Mouse (Mus musculus) right cerebral cortex, postnatal 25 days (tissue): ENCODE measurements at regions not wholly inside any gene's neighbourhood (a gene's known extent, or its start where the extent isn't known, plus 50 kb on each side); places are given as distances from the start of the nearest gene placed in this dataset.

Experiments used
- DNase-seq: peaks from one replicate; pipeline ENCODE4 v3.0.0; 2022

- no peak for DNase-seq
Measured at GRCm38 (mm10) chr6:50713297-50713696, 59.1 kb upstream of the Npvf start.

GRCm38 (mm10) chr6:50718631-50719030 is 64.4 kb upstream of the Npvf start:
- DNase-seq: no peak

GRCm38 (mm10) chr6:50720346-50720745 is 66.1 kb upstream of the Npvf start:
- DNase-seq: no peak

GRCm38 (mm10) chr6:50725640-50726039 is 71.4 kb upstream of the Npvf start:
- DNase-seq: no peak

GRCm38 (mm10) chr6:50726166-50726591 is 71.9 kb upstream of the Npvf start:
- no peak for DNase-seq

- no peak for DNase-seq
Measured at GRCm38 (mm10) chr6:50730744-50731718, 76.8 kb upstream of the Npvf start.

GRCm38 (mm10) chr6:50734701-50735100 is 80.5 kb upstream of the Npvf start:
- no peak for DNase-seq

- no peak for DNase-seq
Measured at GRCm38 (mm10) chr6:50735825-50736224, 81.6 kb upstream of the Npvf start.

- DNase-seq: no peak
Measured at GRCm38 (mm10) chr6:50742009-50742408, 87.8 kb upstream of the Npvf start.

GRCm38 (mm10) chr6:50744462-50745166 is 90.4 kb upstream of the Npvf start:
- no peak for DNase-seq

- no peak for DNase-seq
Measured at GRCm38 (mm10) chr6:50753151-50753550, 98.9 kb upstream of the Npvf start.

GRCm38 (mm10) chr6:50754786-50755185 is 100.5 kb upstream of the Npvf start:
- DNase-seq: no peak

- no peak for DNase-seq
Measured at GRCm38 (mm10) chr6:50760367-50760766, 106.1 kb upstream of the Npvf start.

- no peak for DNase-seq
Measured at GRCm38 (mm10) chr6:50763121-50763520, 108.9 kb upstream of the Npvf start.

- DNase-seq: no peak
Measured at GRCm38 (mm10) chr6:50766442-50766915, 112.2 kb upstream of the Npvf start.

- no peak for DNase-seq
Measured at GRCm38 (mm10) chr6:50767126-50767525, 112.9 kb upstream of the Npvf start.

GRCm38 (mm10) chr6:50767827-50768226 is 113.6 kb upstream of the Npvf start:
- DNase-seq: no peak

- no peak for DNase-seq
Measured at GRCm38 (mm10) chr6:50769101-50769500, 114.9 kb upstream of the Npvf start.

GRCm38 (mm10) chr6:50770481-50770880 is 116.2 kb upstream of the Npvf start:
- no peak for DNase-seq

GRCm38 (mm10) chr6:50775637-50776036 is 121.4 kb upstream of the Npvf start:
- no peak for DNase-seq

- no peak for DNase-seq
Measured at GRCm38 (mm10) chr6:50776236-50776832, 122.1 kb upstream of the Npvf start.

- peak; percentile 72 for DNase-seq
Measured at GRCm38 (mm10) chr6:50776931-50777495, 122.8 kb upstream of the Npvf start.

GRCm38 (mm10) chr6:50777827-50778226 is 123.6 kb upstream of the Npvf start:
- DNase-seq: no peak
